Mouse (Mus musculus): Measurements from ENCODE around the gene Rnf145.
A peak's percentile ranks its signal among the peaks of the same experiment; 100 is the strongest.

- TF ChIP-seq CTCF (IDR thresholded peaks at IDR 0.05; ENCODE audit: insufficient read depth, low read depth, low read length): no peak
- peak; percentile 70 for TF ChIP-seq POLR2A (IDR thresholded peaks at IDR 0.05; ENCODE audit: insufficient read depth, low read depth, low read length)
Observed at GRCm38 (mm10) chr11:44470432-44471336, 48.1 kb upstream of the Rnf145 start, which contains the start of gene Ublcp1.

All from olfactory bulb, adult 2 months (tissue).